Mouse (Mus musculus) subcutaneous adipose tissue, adult 2 months (tissue): ENCODE data around the gene Dpy19l3. TPM values are rescaled to one million over a fixed set of nuclear protein-coding genes. Genes with fewer than 3 reads are reported as not detected.

Experiments
- polyA plus RNA-seq: library from polyadenylated mRNA; depleted of rRNA; stranded (reverse); fragments of >200 nt; gene quantifications from 2 replicates; pipeline ENCODE4 v1.2.3, GENCODE M21; 2012; ENCODE audit warnings: low replicate concordance; rRNA removed

Gene Dpy19l3
- polyA plus RNA-seq, result 3.4 and 11.8 TPM in 2 replicates

GRCm38 (mm10) chr7:35754033-35754885 lies at the start of gene Dpy19l3:
Dpy19l3 (minus strand) TSS chr7:35754454.

GRCm38 (mm10) chr7:35802906-35803595 lies 48.8 kb upstream of the Dpy19l3 start, which contains the start of gene Zfp507:
Zfp507 (minus strand) TSS chr7:35803003.

GRCm38 (mm10) chr7:35647101-35647698 lies 107.1 kb downstream of the Dpy19l3 start, which contains the start of gene Pdcd5:
Pdcd5 (minus strand) TSS chr7:35647521.

Other genes with a start within 250 kb of the Dpy19l3 start
- 0.03 TPM in 1 of 2 replicates, not detected in the other for gene Tdrd12, start 216.7 kb downstream of the Dpy19l3 start, polyA plus RNA-seq
- 34.2 and 35.4 TPM in 2 replicates for gene Nudt19, start 198.2 kb downstream of the Dpy19l3 start, polyA plus RNA-seq
- gene Rgs9bp, start 168.9 kb downstream of the Dpy19l3 start, polyA plus RNA-seq, result 0.06 and 0.10 TPM in 2 replicates
- 30.6 and 44.5 TPM in 2 replicates for gene Ankrd27, start 168.2 kb downstream of the Dpy19l3 start, polyA plus RNA-seq
- gene Pdcd5, start 106.9 kb downstream of the Dpy19l3 start, polyA plus RNA-seq, result 25.6 and 48.0 TPM in 2 replicates
- gene Zfp507, start 48.5 kb upstream of the Dpy19l3 start, polyA plus RNA-seq, result 5.6 and 12.8 TPM in 2 replicates